Mouse (Mus musculus): ENCODE measurements around the gene Rpl18.

The Rpl18 gene

DNA sequence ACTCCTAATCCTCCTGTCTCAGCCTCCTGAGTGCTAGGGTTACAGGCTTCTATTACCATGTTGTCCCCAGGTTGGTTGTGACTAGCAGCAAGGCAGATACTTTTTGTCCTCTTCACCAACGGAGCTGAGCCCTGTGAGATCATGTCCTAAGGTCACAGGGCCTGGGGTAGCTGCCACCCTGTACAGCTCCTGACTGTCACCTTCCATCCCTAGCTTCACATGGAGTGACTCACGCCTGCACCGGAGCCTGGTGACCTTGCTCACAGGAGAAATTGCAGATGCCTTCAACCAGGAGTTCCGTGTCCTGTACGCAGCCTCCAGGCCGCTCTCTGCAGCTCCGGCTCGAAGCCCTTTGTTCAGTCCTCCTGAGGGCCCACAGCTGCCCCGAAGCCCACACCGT is 11.2 kb downstream of the Rpl18 start:
- CTCF ChIA-PET: no interaction called here

DNA sequence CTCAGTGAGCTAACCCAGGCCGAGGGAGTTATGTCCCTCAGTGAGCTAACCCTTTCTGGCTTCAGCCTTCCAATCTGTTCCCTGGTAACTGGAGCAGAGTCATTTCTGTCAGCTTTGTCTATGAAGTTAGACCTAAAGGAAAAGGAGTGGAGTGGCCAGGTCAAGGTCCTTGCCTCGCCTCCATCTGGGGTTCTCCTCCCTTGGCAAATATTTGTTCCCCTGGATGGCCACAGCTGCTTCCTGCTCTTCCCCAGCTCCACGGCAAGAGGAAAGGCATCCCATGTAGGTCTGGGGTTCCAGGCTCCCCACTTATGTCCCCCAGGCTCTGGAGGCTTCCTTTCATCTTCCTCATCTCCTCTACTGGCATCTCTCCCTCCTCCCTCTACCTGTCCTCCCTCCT is 12.4 kb downstream of the Rpl18 start:
- CTCF ChIA-PET: no interaction called here

DNA sequence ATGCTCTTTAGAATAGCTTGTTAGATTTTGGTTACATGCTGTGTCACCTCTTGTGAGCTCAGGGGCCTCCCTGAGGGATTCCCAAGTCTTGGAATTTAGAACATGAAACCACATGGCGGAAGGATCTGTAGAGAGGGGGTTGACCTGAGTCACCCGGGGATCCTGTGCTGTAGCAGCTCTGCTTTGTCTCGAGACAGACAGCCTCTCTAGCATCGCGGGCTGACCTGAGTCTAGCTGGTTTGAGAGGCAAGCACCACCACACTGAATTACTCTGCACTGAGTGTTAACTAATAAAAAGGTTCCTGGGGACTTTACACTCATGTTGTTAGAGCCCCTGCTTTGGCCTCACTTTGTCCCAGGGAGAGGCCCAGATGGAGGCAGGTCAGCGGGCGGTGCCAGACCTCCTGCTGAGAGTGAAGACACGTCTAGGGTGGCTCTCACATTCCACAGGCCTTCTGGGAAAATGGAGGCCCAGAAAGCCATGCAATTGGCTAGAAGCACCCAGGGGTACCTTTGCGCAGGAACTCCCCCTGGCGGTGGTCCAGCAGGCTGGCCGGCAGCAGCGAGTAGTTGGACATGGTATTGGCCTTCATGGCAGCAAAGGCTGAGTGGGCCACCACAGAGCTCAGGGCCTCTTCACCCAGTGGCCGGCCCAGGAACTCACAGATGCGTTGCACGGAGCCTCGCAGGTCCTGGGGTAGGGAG is 15.6 kb downstream of the Rpl18 start:
- CTCF ChIA-PET: no interaction called here

GRCm38 (mm10) chr7:45733477-45733876 is 18.2 kb downstream of the Rpl18 start:
- CTCF ChIA-PET: no interaction called here

- CTCF ChIA-PET: interaction anchor here (0.5 to 3.9 kb wide), 3 partner anchors 11 to 62 kb away, joined by 3 to 25 read pairs (median 3); no protein-coding TSS in a partner anchor
These were observed 24.0 kb downstream of the Rpl18 start for GRCm38 (mm10) chr7:45739162-45739763.

- CTCF ChIA-PET: interaction anchor here (0.5 to 3.9 kb wide), 4 partner anchors 10 to 440 kb away, joined by 3 to 25 read pairs (median 3); no protein-coding TSS in a partner anchor
These were observed 24.6 kb downstream of the Rpl18 start for GRCm38 (mm10) chr7:45739820-45740219.

- CTCF ChIA-PET: interaction anchor here (3.9 kb wide), 1 partner anchor 60 kb away, joined by 25 read pairs; no protein-coding TSS in a partner anchor
These were observed 26.1 kb downstream of the Rpl18 start for GRCm38 (mm10) chr7:45741308-45741707.

DNA sequence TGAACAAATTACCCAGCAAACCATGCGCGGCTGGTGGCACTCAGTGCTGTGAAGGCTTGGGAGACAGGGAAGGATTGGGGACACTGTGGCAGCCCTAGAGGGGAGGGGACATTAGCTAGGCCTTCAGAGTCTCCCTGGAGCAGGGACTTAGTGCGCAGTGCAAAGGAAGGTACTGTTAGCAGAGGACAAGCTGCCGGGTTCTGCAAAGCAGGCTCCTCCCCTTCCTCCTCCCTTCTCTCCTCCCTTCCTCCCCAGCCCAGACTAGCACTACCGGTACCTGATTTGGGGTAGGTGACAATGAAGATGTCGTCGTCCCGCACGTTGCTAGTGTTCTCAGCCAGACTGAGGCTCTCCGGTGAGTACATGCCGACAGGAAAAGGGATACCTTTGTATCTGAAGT is 26.5 kb downstream of the Rpl18 start:
- CTCF ChIA-PET: interaction anchor here (3.9 kb wide), 1 partner anchor 59 kb away, joined by 25 read pairs; no protein-coding TSS in a partner anchor

- CTCF ChIA-PET: interaction anchor here (0.7 to 3.9 kb wide), 2 partner anchors 59 to 647 kb away, joined by 4 to 25 read pairs; no protein-coding TSS in a partner anchor
These were observed 27.1 kb downstream of the Rpl18 start for GRCm38 (mm10) chr7:45742338-45742737.

GRCm38 (mm10) chr7:45744387-45744786 is 29.1 kb downstream of the Rpl18 start:
- CTCF ChIA-PET: no interaction called here

GRCm38 (mm10) chr7:45746518-45746917 is 31.3 kb downstream of the Rpl18 start:
- CTCF ChIA-PET: interaction anchor here (0.7 to 1.2 kb wide), 2 partner anchors 55 to 128 kb away, joined by 3 read pairs; no protein-coding TSS in a partner anchor

DNA sequence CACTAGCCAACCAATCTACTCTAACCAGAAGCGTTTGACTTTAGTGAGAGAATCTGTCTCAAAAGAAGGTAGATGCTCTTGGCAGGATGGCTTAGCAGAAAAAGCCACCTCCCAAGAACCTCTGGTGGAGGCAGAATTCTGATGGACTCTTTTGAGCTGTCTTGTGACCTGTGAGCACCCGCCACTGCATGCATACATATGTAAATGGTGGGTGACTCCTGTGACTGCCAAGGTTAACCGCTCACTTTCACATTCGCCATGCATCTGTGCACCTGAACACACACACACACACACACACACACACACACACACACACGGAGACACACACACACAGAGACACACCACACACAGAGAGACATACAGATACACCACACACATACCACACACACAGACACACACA is 32.2 kb downstream of the Rpl18 start:
- CTCF ChIA-PET: interaction anchor here (0.7 kb wide), 1 partner anchor 127 kb away, joined by 3 read pairs; no protein-coding TSS in a partner anchor

DNA sequence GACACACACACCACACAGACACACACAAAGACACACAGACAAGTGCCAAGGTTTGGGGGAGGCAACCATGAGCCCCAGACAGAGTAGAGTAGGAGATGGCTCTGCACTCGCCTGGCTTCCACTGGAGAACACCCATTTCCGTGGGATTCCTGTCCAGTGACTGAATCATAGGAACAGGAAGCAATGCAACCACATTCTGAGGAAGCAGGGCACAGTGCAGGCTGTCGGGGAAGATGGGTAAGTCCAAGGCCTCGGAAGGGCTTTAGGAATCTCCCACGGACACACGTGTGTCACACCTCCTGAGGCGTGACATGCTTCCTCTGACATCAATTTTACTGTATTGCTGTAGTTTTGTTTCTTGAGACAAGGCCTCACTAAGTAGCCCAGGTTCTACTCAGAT is 32.9 kb downstream of the Rpl18 start:
- CTCF ChIA-PET: no interaction called here

- CTCF ChIA-PET: interaction anchor here (1.2 kb wide), 1 partner anchor 10 kb away, joined by 3 read pairs; no protein-coding TSS in a partner anchor
These were observed 34.1 kb downstream of the Rpl18 start for GRCm38 (mm10) chr7:45749401-45749800.

DNA sequence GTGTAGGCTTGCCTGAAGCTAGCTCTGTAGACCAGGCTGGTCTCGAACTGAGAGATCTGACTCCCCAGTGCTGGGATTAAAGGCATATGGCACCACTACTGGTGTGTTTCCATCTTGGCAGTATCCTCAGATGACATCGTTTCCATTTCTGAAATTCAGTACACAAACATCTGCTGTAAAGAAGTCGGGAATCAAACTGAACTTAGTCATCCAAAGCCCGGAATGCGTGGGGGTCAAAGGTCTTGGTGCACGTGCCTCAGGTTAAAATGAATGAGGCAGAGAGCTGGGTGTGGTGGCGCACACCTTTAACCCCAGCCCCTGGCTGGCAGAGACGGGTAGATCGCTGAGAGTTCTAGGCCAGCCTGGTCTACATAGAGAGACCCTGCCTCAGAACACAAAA is 34.9 kb downstream of the Rpl18 start:
- CTCF ChIA-PET: interaction anchor here (1.2 kb wide), 1 partner anchor 11 kb away, joined by 3 read pairs; no protein-coding TSS in a partner anchor

GRCm38 (mm10) chr7:45755703-45756102 is 40.4 kb downstream of the Rpl18 start:
- CTCF ChIA-PET: no interaction called here

- CTCF ChIA-PET: no interaction called here
These were observed 44.1 kb downstream of the Rpl18 start for GRCm38 (mm10) chr7:45759400-45759799.

GRCm38 (mm10) chr7:45760151-45760550 is 44.9 kb downstream of the Rpl18 start:
- CTCF ChIA-PET: interaction anchor here (1.0 kb wide), 1 partner anchor 41 kb away, joined by 3 read pairs; no protein-coding TSS in a partner anchor

DNA sequence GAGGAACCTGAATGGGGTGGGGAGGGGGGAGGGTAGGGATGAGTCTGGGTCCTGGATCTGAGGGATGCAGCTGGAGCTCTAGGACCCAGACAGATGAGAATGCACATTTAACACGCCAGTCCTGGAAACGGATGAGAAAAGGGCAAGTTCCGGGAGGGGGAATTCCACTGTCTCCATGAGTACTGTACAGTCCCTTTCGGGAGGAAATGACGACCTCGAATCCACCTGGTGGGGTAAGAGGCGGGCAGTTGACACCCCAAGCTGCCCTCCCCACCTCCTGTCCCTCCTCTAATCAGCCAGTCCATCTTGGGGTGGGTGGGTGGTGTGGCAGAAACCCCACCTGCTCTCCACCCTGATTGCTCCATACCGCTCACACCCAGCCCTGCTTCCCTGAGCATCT is 50.7 kb downstream of the Rpl18 start:
- CTCF ChIA-PET: interaction anchor here (0.6 kb wide), 1 partner anchor 48 kb away, joined by 3 read pairs; the partner anchor contains the start of gene Cyth2

DNA sequence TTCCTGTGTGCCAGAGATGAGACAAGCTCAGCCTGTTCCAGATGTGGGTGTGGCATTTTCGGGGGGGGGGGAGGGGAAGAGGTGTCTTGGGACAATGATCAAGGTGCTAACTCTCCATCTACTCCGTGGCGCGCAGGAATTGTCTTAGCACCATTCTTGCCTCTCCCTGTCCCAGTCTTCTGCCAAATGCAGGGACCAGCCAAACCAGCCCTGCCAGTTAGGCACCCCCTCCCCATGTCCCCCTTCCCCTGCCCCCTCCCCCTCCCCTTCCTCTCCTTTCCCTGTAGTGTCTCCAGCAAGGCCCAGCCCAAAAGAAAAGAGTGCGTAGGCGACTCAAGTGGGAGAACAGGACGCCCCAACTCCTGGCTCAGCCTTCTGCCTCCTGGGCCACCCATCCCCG is 51.5 kb downstream of the Rpl18 start:
- CTCF ChIA-PET: interaction anchor here (0.6 kb wide), 1 partner anchor 48 kb away, joined by 3 read pairs; the partner anchor contains the start of gene Cyth2

- CTCF ChIA-PET: no interaction called here
These were observed 52.2 kb downstream of the Rpl18 start for GRCm38 (mm10) chr7:45767500-45767899.

Measured in spleen, embryonic (tissue).